Mouse (Mus musculus): ENCODE results near the gene Zfp473.
"Not testable (repeated sequence)": the region's sequence is repeated elsewhere in the genome, so short reads cannot be mapped to it uniquely, and the experiment has no call there.

The Zfp473 gene

DNA sequence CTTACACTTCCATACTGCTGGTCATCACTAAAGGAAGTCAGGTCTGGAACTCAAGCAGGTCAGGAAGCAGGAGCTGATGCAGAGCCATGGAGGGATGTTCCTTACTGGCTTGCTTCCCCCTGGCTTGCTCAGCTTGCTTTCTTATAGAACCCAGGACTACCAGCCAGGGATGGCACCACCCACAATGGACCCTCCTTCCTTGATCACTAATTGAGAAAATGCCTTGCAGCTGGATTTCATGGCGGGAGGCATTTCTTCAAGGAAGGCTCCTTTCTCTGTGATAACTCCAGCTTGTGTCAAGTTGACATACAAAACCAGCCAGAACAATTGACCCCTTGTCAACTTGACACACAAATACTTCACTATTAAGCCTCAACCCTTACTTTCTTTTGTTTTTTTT, at the start of gene Zfp473:
Gene Zfp473, minus strand, starts transcription at position 101 of the 400 bp plus-strand sequence.
- not testable (repeated sequence) for DNase-seq

DNA sequence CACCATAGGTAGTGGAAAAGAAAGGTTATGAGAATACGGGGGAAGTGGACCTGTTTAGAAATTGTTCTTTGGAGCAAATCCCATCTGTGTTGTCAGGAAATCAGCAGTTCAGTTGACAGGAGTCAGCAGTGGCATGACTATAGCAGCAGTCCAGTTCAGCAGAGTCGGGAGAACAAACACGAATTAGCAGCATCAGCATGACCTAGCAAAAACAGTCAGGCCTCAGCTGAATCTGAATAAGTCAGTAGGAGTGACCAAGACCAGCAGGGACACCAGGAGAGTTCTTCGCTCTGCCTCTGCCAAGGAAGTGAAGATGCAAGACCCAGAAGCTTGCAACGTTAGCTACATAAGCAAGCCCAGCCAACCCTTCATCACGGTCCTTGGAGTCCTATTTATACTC, 41.9 kb upstream of the Zfp473 start:
- DNase-seq = no peak

DNA sequence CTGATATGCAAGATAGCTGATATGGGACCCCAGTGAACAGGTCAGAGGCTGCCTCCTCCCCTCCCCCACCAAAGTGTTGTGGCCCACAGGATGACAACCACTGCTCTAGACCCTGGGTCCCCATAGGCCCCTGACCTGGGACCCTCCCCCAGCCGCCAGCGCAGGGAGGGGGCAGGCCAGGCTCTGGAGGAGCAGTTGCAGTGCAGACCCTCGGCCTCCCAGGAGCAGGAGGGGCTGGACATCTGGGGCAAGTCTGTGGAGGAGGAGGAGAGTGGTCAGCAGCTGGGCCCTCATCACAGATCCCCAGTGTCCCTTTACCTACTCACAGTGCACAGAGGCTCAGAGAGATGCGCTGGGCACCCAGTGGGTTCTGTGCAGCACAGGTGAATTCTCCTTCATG, 39.2 kb upstream of the Zfp473 start:
- DNase-seq = no peak

DNA sequence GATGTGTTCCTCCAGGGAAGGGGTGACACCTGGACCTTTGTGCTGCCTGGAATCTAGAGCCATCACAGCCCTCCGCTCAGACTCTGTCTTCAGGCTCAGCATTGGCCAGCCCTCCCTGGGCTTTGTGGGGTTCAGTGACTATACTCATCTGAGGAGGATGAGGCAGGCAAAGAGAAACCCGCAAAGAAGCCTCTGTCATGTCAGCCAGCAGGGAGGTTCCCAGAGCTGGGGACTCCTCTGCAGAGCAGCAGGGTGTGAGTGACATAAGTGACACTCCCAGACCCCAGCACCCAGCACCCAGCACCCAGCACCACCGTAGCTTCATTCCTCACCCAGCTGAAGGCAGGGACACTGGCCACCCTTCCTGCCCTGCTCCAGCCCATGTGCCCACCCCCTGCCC, 38.7 kb upstream of the Zfp473 start:
- no peak for DNase-seq

DNA sequence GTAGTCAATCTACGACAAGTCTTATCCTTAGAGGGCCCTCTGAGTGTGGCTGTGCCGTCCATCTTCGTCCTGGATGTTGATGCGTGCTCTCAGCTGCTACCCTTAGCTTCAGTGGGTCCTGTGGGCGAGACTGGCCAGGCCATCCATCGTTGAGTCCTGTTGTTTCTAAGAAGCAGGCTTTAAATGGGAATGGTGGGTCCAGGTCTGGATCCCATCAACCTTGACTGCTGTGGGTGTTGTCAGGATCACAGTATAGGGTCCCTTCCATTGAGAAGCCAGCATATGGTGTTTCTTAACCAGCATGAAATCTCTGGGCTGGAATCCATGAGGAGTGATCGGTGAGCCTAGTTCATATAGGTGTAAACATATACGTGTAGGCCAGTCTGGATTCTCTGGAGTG, 29.3 kb upstream of the Zfp473 start:
- no peak for DNase-seq

DNA sequence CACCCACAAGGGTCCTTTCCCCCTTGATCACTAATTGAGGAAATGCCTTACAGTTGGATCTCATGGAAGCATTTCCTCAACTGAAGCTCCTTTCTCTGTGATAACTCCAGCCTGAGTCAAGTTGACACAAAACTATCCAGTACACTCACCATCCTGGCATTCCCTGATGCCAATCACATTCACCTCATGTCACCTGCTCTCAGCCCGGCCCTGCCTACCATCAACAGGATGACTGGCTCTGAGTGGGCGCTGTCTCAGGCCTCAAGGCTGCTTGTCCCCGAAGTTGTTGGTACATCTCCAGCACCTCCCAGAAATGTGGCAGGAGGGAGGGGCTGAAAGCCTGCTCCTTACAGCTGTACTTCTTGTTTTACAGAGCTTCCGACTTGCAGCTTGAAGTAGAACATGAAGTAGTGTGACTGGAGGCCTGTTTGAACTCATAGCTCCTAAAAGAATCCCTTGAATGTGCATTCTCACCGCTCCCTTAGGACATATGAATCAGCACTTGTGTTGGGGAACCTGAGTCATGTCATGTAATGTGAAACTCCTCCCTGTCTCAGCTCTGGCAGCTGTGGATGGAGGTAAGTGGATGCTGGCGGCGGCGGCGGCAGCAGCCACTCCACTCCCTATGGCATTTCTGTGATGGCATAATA, 26.1 kb upstream of the Zfp473 start:
- DNase-seq = no peak

DNA sequence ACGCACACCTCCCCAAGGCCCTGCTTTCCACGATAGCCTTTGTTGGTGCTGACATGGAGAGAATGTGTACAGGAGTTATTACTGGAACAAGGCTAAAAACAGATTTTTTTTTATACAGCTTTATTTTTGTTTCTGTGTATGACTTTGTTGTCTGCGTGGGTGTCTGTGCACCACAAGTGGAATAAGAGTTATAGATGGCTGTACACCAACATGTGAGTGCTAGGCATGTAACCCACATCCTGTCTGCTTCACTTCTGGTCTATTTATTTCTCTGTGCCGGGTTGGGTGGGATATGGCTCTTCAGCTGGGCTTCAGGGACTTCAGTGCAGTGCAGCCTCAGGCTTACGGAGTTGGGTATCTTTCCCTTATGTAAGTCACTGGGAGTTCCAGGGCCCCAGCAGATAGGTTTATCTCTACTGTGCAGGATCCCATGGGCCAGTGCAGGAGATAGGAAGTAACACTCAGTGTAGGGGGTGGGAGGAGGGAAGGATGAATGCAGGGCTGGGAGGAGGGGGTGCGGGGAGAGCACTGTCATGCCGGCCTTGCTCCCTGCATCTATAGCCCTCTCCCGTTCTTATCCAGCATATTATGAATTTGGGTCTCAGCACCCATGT, 21.8 kb upstream of the Zfp473 start:
- DNase-seq = no peak

DNA sequence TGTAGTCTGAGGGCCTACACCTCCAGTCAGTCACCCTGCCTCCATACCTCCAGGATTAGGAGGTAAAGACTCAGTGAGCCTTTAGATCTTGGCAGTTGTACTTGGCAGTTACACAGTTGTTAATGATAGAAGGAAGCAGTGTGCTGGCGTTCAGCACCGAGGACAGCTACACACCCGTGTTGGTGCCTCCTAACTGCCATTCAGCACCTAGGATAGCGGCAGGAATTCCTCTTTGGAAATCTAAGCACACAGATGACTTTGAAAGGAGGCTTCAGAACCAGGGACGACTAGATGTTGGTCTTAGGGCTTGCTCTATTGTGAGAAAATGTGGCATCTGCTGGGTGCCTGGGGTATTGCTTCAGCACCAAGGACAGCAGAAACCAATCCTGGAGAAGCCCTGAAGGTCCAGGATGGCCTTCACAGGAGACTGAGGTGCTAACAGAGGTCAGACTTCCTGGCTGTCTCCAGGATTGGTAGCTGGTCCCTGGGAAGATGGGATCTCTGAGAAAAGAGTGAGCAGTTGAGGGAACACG, 19.3 kb upstream of the Zfp473 start:
- no peak for DNase-seq

DNA sequence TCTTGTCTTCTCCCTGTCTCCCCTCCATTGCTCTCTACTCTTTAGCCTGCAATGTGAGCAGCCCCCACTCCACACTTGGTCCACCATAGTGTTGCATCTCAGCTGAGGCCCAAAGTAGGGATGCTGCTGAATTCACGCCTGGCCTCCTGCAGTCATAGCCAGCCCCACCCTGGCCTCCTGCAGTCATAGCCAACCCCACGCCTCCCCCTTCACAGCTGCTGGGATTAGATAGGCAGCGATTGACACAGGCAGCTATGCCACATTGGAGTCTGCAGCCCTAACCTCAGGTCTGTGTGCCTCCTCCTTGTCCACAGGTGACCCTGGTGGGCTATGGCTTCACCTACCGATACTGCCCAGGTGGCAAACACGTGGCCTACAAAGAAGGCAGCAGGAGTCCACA, 17.3 kb upstream of the Zfp473 start:
- DNase-seq = no peak

DNA sequence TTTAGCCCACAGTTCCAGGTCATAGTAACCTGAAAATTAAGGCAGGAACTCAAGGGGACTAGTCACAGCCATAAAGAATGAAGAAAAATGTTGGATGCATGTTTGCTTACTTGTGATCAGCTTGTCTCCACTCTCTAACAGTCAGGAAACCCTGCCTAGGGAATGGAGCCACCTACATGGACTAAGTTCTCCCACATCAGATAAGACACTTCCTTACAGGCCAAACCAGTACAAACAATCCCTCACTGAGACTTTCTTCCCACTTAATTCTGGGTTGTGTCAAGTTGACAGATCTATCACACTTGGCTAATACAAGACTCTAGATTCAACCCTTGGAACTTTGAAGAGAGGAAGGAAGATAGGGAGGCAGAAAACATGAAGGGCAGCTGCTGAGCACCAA, 9.5 kb upstream of the Zfp473 start:
- DNase-seq = no peak

DNA sequence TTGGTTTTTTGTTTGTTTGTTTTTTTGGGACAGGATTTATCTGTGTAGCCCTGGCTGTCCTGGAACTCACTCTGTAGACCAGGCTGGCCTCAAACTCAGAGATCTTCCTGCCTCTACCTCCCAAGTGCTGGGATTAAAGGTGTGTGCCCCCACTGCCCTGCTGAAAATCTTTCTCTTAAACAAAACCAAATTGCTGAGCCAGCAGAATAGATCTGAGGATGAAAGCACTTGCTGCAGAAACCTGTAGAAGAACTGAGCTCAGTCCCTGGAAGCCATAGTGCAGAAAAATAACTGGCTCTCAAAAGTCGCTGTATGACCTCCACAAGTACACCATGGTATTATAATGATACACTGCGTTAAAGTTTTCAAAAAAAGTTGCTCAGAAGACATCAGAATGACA, 6.3 kb upstream of the Zfp473 start:
- no peak for DNase-seq

DNA sequence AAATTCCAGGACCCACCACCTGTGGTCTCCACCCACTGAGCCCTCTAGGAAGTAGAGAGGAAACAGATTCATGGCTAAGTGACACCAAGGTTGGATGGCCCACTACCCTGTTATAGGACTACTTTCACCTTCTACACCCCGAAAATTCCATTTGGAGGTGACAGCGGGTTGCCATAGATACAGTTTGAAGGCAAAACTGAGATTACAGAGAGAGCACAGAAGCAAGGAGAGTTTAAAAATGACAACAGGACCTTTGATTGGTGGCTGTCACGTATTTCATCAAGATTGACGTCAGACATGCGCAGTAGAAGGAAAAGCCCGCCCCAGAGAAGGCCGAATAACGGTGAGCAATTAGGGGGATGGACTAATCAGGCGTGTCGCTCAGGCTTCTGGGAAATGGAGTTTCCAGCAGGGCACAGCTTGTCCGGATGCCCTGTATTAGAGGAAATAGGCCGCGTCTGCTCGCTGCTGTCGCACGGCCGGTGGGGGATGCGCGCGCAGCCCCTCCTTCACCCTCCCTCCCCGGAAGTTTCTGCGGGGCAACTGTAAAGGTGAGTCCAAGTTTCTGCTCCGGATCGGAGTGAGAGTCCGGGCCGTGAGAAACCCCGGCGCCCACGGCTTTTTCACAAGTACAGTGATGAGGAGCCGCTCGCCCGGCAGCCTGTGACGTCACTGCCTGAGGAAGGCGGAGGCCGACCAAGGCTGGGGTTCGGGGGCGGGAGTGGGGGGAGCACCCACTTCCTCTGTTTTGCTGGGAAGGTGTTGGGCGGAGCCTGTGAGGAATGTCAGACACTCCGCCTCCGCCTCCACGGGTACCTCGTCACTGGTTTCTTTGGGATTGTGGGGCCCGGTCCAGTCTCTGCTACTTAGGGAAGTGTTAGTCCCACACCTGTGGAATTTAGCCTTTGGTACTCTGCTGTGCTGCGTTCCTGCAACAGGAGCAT, 2.5 kb downstream of the Zfp473 start, which contains the start of gene Vrk3:
Gene Vrk3, plus strand, starts transcription at position 313 of the 944 bp plus-strand sequence.
- DNase-seq = peak; percentile 93

DNA sequence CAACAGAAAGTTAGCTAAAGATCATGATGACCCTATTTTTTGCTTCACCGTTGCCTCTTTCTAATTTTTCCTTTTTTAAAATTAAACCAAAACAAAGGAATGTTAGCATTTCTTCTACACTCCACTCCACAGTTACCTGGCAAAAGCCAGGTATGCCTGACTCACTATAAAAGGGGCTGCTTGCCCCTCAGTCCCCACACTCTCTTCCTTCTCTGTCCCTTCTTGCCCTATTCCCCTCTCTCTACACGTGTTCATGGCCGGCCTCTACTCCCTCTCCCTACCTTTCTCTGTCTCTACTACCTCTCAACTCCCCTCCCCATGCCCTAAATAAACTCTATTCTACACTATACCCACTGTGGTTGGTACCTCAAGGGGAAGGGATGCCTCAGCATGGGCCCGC, 3.7 kb downstream of the Zfp473 start:
- DNase-seq = peak; percentile 12

DNA sequence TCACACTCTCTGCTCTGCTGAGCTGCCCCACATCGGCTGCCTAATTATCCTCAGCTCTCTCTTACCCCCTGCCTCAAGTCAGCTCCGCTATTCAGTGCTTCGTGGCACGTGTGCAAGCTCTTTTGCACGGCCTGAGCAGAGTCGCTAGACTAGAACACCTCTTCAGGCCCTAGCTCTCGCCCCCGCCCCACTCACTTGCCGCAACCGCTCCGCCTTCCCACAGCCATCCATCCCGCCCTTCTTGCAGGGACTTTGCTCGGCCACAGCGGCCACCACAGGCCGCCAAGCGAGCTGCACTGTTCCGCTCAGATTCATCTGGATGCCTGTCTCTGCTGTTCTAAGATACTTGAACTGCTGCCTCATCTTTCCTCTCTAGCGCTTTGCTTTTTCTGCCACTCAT, 5.8 kb downstream of the Zfp473 start:
- DNase-seq = peak; percentile 65

DNA sequence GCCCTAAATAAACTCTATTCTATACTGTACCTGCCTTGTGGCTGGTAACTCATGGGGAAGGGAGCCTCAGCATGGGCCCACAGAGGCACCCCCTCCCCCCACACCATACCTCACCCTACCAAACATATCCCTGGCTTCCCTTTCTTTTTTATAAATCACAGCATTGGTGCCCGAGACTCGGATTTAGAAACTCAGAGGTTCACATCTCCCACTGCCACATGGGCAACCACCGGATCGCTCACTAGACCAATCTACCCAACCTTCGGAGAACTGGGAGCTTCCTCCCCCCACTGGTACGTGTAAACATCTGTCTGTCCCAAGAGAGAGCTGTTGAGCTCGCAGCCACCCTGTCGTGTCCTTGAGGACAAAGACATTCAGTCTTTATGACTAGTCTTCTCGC, 6.6 kb downstream of the Zfp473 start:
- no peak for DNase-seq

DNA sequence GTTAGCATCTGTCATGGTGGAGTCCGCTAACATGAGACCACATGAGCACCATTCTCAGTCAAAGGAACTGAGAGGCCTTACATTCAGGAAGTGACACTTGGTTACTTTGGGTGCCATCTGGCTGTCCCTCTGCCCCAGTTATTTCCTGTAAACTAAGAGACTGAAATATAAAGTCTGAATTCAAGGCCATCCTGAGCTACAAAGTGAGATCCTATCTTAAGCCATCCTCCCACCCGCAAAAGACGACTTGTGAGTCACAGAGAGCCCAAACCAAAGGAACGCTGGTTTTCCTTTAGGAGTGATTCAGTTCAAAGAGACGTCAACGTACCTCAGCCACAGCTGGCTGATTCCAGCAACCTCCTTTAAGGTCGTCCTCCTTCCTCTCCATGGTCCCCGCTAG, 9.5 kb downstream of the Zfp473 start:
- DNase-seq = no peak

DNA sequence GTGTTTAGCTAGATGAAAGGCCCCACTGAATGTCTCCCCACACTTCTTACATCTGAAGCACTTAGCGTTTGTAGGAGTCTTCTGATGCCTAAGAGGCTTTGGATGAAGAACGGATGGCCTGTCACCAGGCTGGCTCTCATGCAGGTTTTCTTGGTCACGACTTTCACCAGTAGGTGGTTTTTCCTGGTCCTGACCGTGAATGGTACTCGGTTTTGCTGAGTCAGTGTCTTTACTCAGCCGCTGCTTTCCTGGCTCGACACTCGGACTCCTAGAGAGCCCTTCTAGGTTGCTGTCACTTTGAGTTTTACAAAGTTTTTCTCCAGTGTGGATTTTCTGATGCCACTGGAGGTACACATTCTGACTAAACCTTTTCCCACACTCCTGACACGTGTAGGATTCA, 17.1 kb downstream of the Zfp473 start:
- no peak for DNase-seq

DNA sequence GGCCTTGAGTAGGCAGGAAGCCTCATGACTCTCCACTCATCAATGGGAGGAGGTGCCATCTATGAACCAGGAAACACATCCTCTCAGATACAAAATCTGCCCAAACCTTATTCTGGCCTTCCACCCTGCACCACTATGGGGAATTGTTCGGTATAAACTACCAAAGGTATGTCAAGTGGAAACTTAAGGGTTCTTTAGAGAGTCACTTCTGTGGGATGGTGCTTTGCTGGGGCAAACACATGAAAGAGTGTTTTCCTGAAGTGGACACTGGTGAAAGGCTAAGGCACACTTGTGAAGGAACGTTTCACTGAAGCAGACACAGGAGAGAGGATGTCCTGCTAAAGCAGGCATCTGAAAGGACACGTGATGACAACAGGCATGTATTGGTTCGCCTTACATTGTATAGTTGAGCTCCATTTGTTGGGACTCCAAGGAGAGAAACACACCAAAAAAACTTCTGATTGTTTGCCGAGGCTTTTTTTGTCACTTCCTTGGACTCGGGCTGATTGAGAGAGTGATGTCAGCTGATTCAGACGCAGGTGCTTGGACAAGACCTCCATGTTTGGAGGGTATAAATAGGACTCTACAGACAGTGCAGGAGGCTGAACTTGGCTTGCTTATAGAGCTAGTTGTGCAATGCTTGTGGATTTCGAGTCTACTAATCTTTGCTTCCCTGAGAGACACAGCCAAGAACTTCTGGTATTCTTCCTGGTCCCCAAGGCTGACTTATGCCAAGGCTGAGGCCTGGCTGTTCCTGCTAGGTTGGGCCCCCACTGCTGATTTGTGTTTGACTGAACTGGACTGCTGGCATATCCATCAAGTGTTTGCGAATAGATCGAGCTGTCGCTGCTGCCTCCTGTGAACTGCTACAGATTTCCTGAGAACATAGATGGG, 22.5 kb downstream of the Zfp473 start:
- DNase-seq = no peak

DNA sequence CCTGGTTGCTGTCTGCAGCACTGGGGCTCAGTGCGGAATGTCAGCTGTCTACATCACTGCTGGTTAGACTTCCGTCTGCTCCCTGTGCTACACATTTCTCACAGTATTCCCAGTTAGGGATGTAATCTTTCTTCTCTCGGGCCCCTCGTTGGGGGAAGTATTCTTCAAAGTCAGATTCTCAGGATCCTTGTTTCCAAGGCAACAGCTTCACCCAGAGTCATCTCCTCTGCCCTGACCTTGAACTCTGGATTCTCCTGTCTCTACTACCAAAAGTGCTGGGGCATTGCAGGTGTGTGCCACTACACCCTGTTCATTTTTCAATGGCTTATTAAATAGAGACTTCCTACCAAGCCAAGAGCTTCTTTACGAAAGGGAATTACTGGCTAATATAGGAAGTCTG, 23.7 kb downstream of the Zfp473 start:
- DNase-seq = no peak

DNA sequence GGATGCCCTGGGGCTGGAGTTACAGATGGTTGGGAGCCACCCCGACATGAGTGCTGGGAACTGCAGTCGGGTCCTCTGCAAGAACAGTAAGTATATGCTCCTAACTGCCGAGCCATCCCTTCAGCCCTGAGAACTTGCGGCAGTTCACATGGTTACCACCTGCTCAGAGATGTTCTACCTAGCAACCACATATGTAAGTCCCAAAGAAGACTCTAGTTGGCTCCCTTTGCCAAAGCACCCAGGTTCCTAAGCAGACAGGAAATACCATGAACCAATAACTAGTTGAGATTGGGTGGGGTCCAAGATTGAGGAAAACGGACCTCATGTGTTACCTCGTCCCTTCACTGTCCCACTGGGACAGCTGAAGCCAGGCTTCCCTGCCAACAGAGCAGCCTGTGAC, 24.5 kb downstream of the Zfp473 start:
- no peak for DNase-seq

DNA sequence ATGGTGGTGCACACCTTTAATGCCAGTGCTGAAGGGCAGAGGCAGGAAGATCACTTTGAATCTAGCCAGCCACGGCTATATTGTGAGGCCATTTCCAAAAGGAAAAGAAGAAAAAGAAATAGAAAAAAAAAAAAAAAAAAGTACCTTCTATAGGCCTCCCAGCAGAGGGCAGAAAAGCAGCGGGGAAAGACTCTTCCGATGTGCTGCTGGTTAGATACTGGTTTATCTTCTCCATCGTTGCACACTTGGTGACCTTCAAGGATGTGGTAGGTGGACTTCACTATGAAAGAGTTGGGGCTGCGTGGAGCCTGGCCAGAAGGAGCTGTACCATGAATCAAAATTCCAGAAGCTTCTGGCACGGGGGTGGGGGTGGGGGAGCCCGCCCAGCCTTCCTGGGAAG, 26.5 kb downstream of the Zfp473 start:
- no peak for DNase-seq

DNA sequence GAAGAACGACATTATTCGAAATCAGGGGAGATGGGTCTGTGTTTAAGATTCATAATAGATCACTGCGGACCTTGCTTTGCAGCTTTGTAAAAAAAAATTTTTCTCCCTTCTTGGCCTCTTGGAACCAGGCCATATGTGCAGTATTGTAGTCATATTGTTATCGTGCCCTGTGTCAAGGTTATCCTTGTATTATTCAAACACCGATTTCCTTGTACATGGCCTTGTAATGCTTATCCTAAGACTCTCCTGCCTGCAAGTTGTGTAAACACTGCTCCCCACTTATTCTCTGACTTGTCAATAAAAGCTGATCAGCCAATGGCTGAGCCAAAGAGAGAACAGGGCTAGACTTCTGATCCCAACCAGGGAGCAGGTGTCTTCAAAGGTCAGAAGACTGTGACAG, 28.8 kb downstream of the Zfp473 start:
- DNase-seq = no peak

DNA sequence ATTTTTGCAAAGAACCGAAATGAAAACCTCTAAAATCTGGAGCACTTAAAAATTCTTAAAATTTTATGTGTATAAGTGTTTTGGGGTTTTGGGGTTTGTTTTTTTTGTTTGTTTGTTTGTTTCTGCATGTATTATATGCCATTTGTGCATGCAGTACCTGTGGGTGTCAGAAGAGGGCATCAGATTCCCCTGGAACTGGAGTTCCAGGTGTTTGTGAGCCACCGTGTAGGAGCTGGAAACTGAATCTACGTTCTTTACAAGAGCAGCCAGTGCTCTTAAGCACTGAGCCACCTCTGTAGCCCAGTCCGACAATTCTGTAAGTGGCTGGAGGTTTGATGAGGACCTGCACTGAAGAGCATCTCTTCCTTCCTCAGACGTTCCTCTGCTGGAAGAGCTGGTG, 41.0 kb downstream of the Zfp473 start:
- no peak for DNase-seq
